Mouse (Mus musculus): ENCODE measurements at regions not wholly inside any gene's neighbourhood (a gene's known extent, or its start where the extent isn't known, plus 50 kb on each side); places are given as distances from the start of the nearest gene placed in this dataset.
A peak's percentile ranks its signal among the peaks of the same experiment; 100 is the strongest.

- TF ChIP-seq CTCF (IDR thresholded peaks at IDR 0.05; ENCODE audit: borderline replicate concordance, extremely low read depth, insufficient read depth, insufficient read length) = peak; percentile 29; the same call in 1 of the 2 replicates
- no peak for TF ChIP-seq POLR2A (IDR thresholded peaks at IDR 0.05; ENCODE audit: borderline replicate concordance, extremely low read depth, insufficient read depth, insufficient read length, poor library complexity, severe bottlenecking)
- DNase-seq (ENCODE audit: low read depth) = peak; percentile 42
Measured at GRCm38 (mm10) chr12:79918983-79919382, 193.8 kb downstream of the Zfp36l1 start.

- TF ChIP-seq CTCF (IDR thresholded peaks at IDR 0.05; ENCODE audit: borderline replicate concordance, extremely low read depth, insufficient read depth, insufficient read length) (no peak), POLR2A (IDR thresholded peaks at IDR 0.05; ENCODE audit: borderline replicate concordance, extremely low read depth, insufficient read depth, insufficient read length, poor library complexity, severe bottlenecking) (no peak)
- DNase-seq (ENCODE audit: low read depth) = no peak
Measured at GRCm38 (mm10) chr12:79917634-79918289, 195.1 kb downstream of the Zfp36l1 start.

- TF ChIP-seq POLR2A (IDR thresholded peaks at IDR 0.05; ENCODE audit: borderline replicate concordance, extremely low read depth, insufficient read depth, insufficient read length, poor library complexity, severe bottlenecking) (no peak), CTCF (IDR thresholded peaks at IDR 0.05; ENCODE audit: borderline replicate concordance, extremely low read depth, insufficient read depth, insufficient read length) (no peak)
- no peak for DNase-seq (ENCODE audit: low read depth)
Measured at GRCm38 (mm10) chr12:79916896-79917633, 195.7 kb downstream of the Zfp36l1 start.

- DNase-seq (ENCODE audit: low read depth) = no peak
- TF ChIP-seq CTCF (IDR thresholded peaks at IDR 0.05; ENCODE audit: borderline replicate concordance, extremely low read depth, insufficient read depth, insufficient read length) (no peak), POLR2A (IDR thresholded peaks at IDR 0.05; ENCODE audit: borderline replicate concordance, extremely low read depth, insufficient read depth, insufficient read length, poor library complexity, severe bottlenecking) (no peak)
Measured at GRCm38 (mm10) chr12:79913898-79914297, 198.9 kb downstream of the Zfp36l1 start.

GRCm38 (mm10) chr12:79912281-79913063 lies 200.3 kb downstream of the Zfp36l1 start:
- TF ChIP-seq POLR2A (IDR thresholded peaks at IDR 0.05; ENCODE audit: borderline replicate concordance, extremely low read depth, insufficient read depth, insufficient read length, poor library complexity, severe bottlenecking) (no peak), CTCF (IDR thresholded peaks at IDR 0.05; ENCODE audit: borderline replicate concordance, extremely low read depth, insufficient read depth, insufficient read length) (no peak)
- DNase-seq (ENCODE audit: low read depth) = no peak

GRCm38 (mm10) chr12:79910884-79911759 lies 201.7 kb downstream of the Zfp36l1 start:
- TF ChIP-seq POLR2A (IDR thresholded peaks at IDR 0.05; ENCODE audit: borderline replicate concordance, extremely low read depth, insufficient read depth, insufficient read length, poor library complexity, severe bottlenecking) = no peak
- TF ChIP-seq CTCF (IDR thresholded peaks at IDR 0.05; ENCODE audit: borderline replicate concordance, extremely low read depth, insufficient read depth, insufficient read length) = peak; percentile 16; the same call in 1 of the 2 replicates
- peak; percentile 97 for DNase-seq (ENCODE audit: low read depth)

- peak; percentile 73 for DNase-seq (ENCODE audit: low read depth)
- no peak for TF ChIP-seq POLR2A (IDR thresholded peaks at IDR 0.05; ENCODE audit: borderline replicate concordance, extremely low read depth, insufficient read depth, insufficient read length, poor library complexity, severe bottlenecking)
- TF ChIP-seq CTCF (IDR thresholded peaks at IDR 0.05; ENCODE audit: borderline replicate concordance, extremely low read depth, insufficient read depth, insufficient read length) = no peak
Measured at GRCm38 (mm10) chr12:79907583-79907982, 205.2 kb downstream of the Zfp36l1 start.

- TF ChIP-seq POLR2A (IDR thresholded peaks at IDR 0.05; ENCODE audit: borderline replicate concordance, extremely low read depth, insufficient read depth, insufficient read length, poor library complexity, severe bottlenecking) = no peak
- no peak for TF ChIP-seq CTCF (IDR thresholded peaks at IDR 0.05; ENCODE audit: borderline replicate concordance, extremely low read depth, insufficient read depth, insufficient read length)
- DNase-seq (ENCODE audit: low read depth) = no peak
Measured at GRCm38 (mm10) chr12:79906738-79907365, 206.0 kb downstream of the Zfp36l1 start.

- no peak for TF ChIP-seq CTCF (IDR thresholded peaks at IDR 0.05; ENCODE audit: borderline replicate concordance, extremely low read depth, insufficient read depth, insufficient read length)
- no peak for TF ChIP-seq POLR2A (IDR thresholded peaks at IDR 0.05; ENCODE audit: borderline replicate concordance, extremely low read depth, insufficient read depth, insufficient read length, poor library complexity, severe bottlenecking)
- no peak for DNase-seq (ENCODE audit: low read depth)
Measured at GRCm38 (mm10) chr12:79905828-79906737, 206.7 kb downstream of the Zfp36l1 start.
